Mouse (Mus musculus): ENCODE measurements around the gene Adcy1.

- peak; percentile 90 for TF ChIP-seq CTCF (IDR thresholded peaks at IDR 0.05; ENCODE audit: insufficient read depth, low read depth, low read length)
- TF ChIP-seq POLR2A (IDR thresholded peaks at IDR 0.05; ENCODE audit: insufficient read depth, low read depth, low read length) = no peak
These were observed 147.1 kb downstream of the Adcy1 start for GRCm38 (mm10) chr11:7210343-7210742.
